ENCODE assay signal across 23 mouse cellular contexts in genomic region chr16:57947309-57947708, GRCm38 (mm10).
DNase-seq lines count a peak whose midpoint lies in the region; ATAC-seq lines count a peak whose summit lies in the region.
"Had no signal": no experiment of that assay in that cellular context is flagged by ENCODE, and none has a peak within 500 bp of the region (broad histone marks: within the 10 kb centered on the region; RNA-seq: fewer than 3 reads in every experiment).

No protein-coding gene starts in this region.

- no peaks in the 10 kb centered on the region for H3K36me3 ChIP-seq in embryonic facial prominence, embryonic 11.5 days (replicated peaks; ENCODE audit: control insufficient read depth, insufficient read depth, low read depth, low read length)
- H3K36me3 ChIP-seq in limb, embryonic 13.5 days: no peaks in the 10 kb centered on the region
- H3K36me3 ChIP-seq: embryonic facial prominence, embryonic 12.5 days; forebrain, embryonic 12.5 days; heart, embryonic 13.5 days; hindbrain, embryonic 12.5 days; intestine, embryonic 15.5 days had no signal

- DNase-seq in embryo, embryonic 10.5 days (ENCODE audit: low spot score): peak; percentile 22
- no peak for DNase-seq in embryo, embryonic 10 days (ENCODE audit: low spot score)
- DNase-seq in 3T3-L1 (ENCODE audit: low read depth, low spot score): peak; percentile 16
- DNase-seq in embryonic facial prominence, embryonic 11.5 days (ENCODE audit: low spot score): peak; percentile 65
- DNase-seq in right cerebral cortex, postnatal 10 days (ENCODE audit: low spot score in 2 of 2): no peak
- DNase-seq in lung, postnatal 4 days: no peak
- no peak for DNase-seq in thymus, postnatal 4 days
- DNase-seq: adrenal gland, adult 2 months; adrenal gland, postnatal 25 days; cerebellum, adult 18-20 months; cerebellum, adult 9-11 months; cerebellum, postnatal 36 days; gastrocnemius, postnatal 25 days; heart, postnatal 4 days had no signal

- 25% methylated on average over 3 of the region's 3 CpGs for WGBS in embryonic facial prominence, embryonic 11.5 days
- WGBS in limb, embryonic 13.5 days: 26% methylated on average over 3 of the region's 3 CpGs

- H3K9me3 ChIP-seq in embryonic facial prominence, embryonic 11.5 days (replicated peaks; ENCODE audit: control insufficient read depth, low read length): no peaks in the 10 kb centered on the region
- no peaks in the 10 kb centered on the region for H3K9me3 ChIP-seq in limb, embryonic 13.5 days
- H3K9me3 ChIP-seq: embryonic facial prominence, embryonic 12.5 days; forebrain, embryonic 12.5 days; heart, embryonic 13.5 days; hindbrain, embryonic 12.5 days; intestine, embryonic 15.5 days had no signal

- no peaks in the 10 kb centered on the region for H3K27me3 ChIP-seq in embryonic facial prominence, embryonic 11.5 days (ENCODE audit: control insufficient read depth, insufficient read depth, low read length)
- no peaks in the 10 kb centered on the region for H3K27me3 ChIP-seq in limb, embryonic 13.5 days
- H3K27me3 ChIP-seq: embryonic facial prominence, embryonic 12.5 days; forebrain, embryonic 12.5 days; heart, embryonic 13.5 days; hindbrain, embryonic 12.5 days; intestine, embryonic 15.5 days; Patski had no signal

- no peaks in the 10 kb centered on the region for H3K4me1 ChIP-seq in embryonic facial prominence, embryonic 11.5 days (ENCODE audit: control insufficient read depth, insufficient read depth, low read length)
- 0 out of 2 replicates have a peak, but pooled peaks cover 9% of the 10 kb centered on the region for H3K4me1 ChIP-seq in limb, embryonic 13.5 days
- H3K4me1 ChIP-seq: embryonic facial prominence, embryonic 12.5 days; forebrain, embryonic 12.5 days; heart, embryonic 13.5 days; hindbrain, embryonic 12.5 days; intestine, embryonic 15.5 days had no signal

- H3K4me3 ChIP-seq in embryonic facial prominence, embryonic 11.5 days (ENCODE audit: low read depth, low read length): no peak overlapping the region
- no peak overlapping the region for H3K4me3 ChIP-seq in limb, embryonic 13.5 days
- H3K4me3 ChIP-seq: embryonic facial prominence, embryonic 12.5 days; forebrain, embryonic 12.5 days; heart, embryonic 13.5 days; hindbrain, embryonic 12.5 days; intestine, embryonic 15.5 days had no signal

- H3K9ac ChIP-seq in embryonic facial prominence, embryonic 11.5 days (replicated peaks; ENCODE audit: low read length): no peak overlapping the region
- H3K9ac ChIP-seq in limb, embryonic 13.5 days: no peak overlapping the region
- H3K9ac ChIP-seq: embryonic facial prominence, embryonic 12.5 days; forebrain, embryonic 12.5 days; heart, embryonic 13.5 days; hindbrain, embryonic 12.5 days; intestine, embryonic 15.5 days had no signal

- no peak overlapping the region for H3K4me2 ChIP-seq in embryonic facial prominence, embryonic 11.5 days (ENCODE audit: low read depth, low read length)
- H3K4me2 ChIP-seq in limb, embryonic 13.5 days (replicated peaks): no peak overlapping the region
- H3K4me2 ChIP-seq: embryonic facial prominence, embryonic 12.5 days; forebrain, embryonic 12.5 days; heart, embryonic 13.5 days; hindbrain, embryonic 12.5 days; intestine, embryonic 15.5 days had no signal

- ATAC-seq in embryonic facial prominence, embryonic 11.5 days (replicated peaks; ENCODE audit: insufficient number of reproducible peaks, low FRiP score, low TSS enrichment, low read depth): no peak
- ATAC-seq in limb, embryonic 13.5 days (ENCODE audit: low FRiP score, low read depth): peak; percentile 65
- ATAC-seq: forebrain, embryonic 16.5 days; hindbrain, postnatal 0 days; intestine, embryonic 15.5 days; Patski had no signal

- no peak overlapping the region for H3K27ac ChIP-seq in embryonic facial prominence, embryonic 11.5 days (replicated peaks; ENCODE audit: low read depth, low read length)
- no peak overlapping the region for H3K27ac ChIP-seq in limb, embryonic 13.5 days
- H3K27ac ChIP-seq: embryonic facial prominence, embryonic 12.5 days; forebrain, embryonic 12.5 days; heart, embryonic 13.5 days; hindbrain, embryonic 12.5 days; hindbrain, postnatal 0 days; intestine, embryonic 15.5 days had no signal

Comparison
In these comparisons a context has a peak if more than half of its experiments do, and no peak if none do; other contexts are left out.
1. DNase-seq: peak in embryo, embryonic 10.5 days (single experiment), 3T3-L1 (single experiment) and embryonic facial prominence, embryonic 11.5 days (single experiment); none in embryo, embryonic 10 days (single experiment), right cerebral cortex, postnatal 10 days (0 of 2), lung, postnatal 4 days (0 of 2) and thymus, postnatal 4 days (single experiment).